Mouse (Mus musculus) G1E (cell line): ENCODE data around the gene Cracr2b.

Experiments
- CTCF ChIP-seq: IDR thresholded peaks from 2 replicates; pipeline ENCODE4 v1.5.1; 2012; ENCODE audit warnings: low read depth, low read length, inconsistent platforms, mixed read lengths
- GATA1 ChIP-seq: IDR thresholded peaks from 2 replicates; pipeline ENCODE4 v1.6.1; 2012; ENCODE audit warnings: borderline replicate concordance, low read length, inconsistent platforms, mixed read lengths
- POLR2AphosphoS5 ChIP-seq: IDR thresholded peaks from 2 replicates; pipeline ENCODE4 v1.6.1; 2012; ENCODE audit warnings: low read depth, low read length, inconsistent platforms; ENCODE audit not compliant: insufficient replicate concordance
- TAL1 ChIP-seq: conservative IDR thresholded peaks from 2 replicates; pipeline ENCODE4 v1.6.1; 2012; ENCODE audit warnings: low read depth, low read length, inconsistent platforms, mixed read lengths

- no peak for TF ChIP-seq CTCF
- TF ChIP-seq TAL1 = no peak
- no peak for TF ChIP-seq GATA1
- TF ChIP-seq POLR2AphosphoS5 = no peak
Measured at GRCm38 (mm10) chr7:141435856-141436522, 24.9 kb upstream of the Cracr2b start.
